Mouse (Mus musculus): Measurements from ENCODE around the gene Arhgap15. TPM values are rescaled to one million over a fixed set of nuclear protein-coding genes. Genes with fewer than 3 reads are reported as not detected.

The Arhgap15 gene
- polyA plus RNA-seq, 2 experiments = 2.5 to 5.6 TPM

- Histone ChIP-seq H3K27me3 (ENCODE audit: control insufficient read depth, insufficient read depth, low read length) (no peaks in the 10 kb centered on the region), H3K36me3 (replicated peaks; ENCODE audit: control insufficient read depth, insufficient read depth, low read depth) (no peaks in the 10 kb centered on the region), H3K9ac (replicated peaks) (no peak overlapping the region), H3K4me1 (replicated peaks; ENCODE audit: control insufficient read depth in 2 of 2, insufficient read depth in 2 of 2, low read length in 1 of 2) (no peaks in the 10 kb centered on the region), H3K4me3 (ENCODE audit: insufficient read depth in 1 of 2, low read depth in 2 of 2, low read length in 2 of 2) (no peak overlapping the region), H3K4me2 (ENCODE audit: low read depth) (no peak overlapping the region), H3K27ac (no peak overlapping the region), H3K9me3 (ENCODE audit: control insufficient read depth, low read length) (no peaks in the 10 kb centered on the region)
- ATAC-seq (ENCODE audit: insufficient read depth) = no peak
- WGBS (ENCODE audit: insufficient replicate concordance) = 68% methylated on average over 8 of the region's 8 CpGs
- TF ChIP-seq EP300 (IDR thresholded peaks at IDR 0.05; ENCODE audit: low read depth) = no peak
- no peak for DNase-seq (ENCODE audit: low read depth in 3 of 3, low spot score in 3 of 3)
These were observed 645.2 kb downstream of the Arhgap15 start for GRCm38 (mm10) chr2:44393789-44394188.

GRCm38 (mm10) chr2:44394956-44395501 is 646.4 kb downstream of the Arhgap15 start:
- DNase-seq (ENCODE audit: low read depth in 3 of 3, low spot score in 3 of 3) (no peak), ATAC-seq (ENCODE audit: insufficient read depth) (no peak)
- H3K27me3 ChIP-seq (ENCODE audit: control insufficient read depth, insufficient read depth, low read length) = no peaks in the 10 kb centered on the region
- WGBS (ENCODE audit: insufficient replicate concordance) = 62% methylated on average over 6 of the region's 6 CpGs
- H3K27ac ChIP-seq = no peak overlapping the region
- no peaks in the 10 kb centered on the region for H3K4me1 ChIP-seq (replicated peaks; ENCODE audit: control insufficient read depth in 2 of 2, insufficient read depth in 2 of 2, low read length in 1 of 2)
- H3K4me2 ChIP-seq (ENCODE audit: low read depth) = no peak overlapping the region
- H3K36me3 ChIP-seq (replicated peaks; ENCODE audit: control insufficient read depth, insufficient read depth, low read depth) = no peaks in the 10 kb centered on the region
- H3K9ac ChIP-seq (replicated peaks) = no peak overlapping the region
- TF ChIP-seq EP300 (IDR thresholded peaks at IDR 0.05; ENCODE audit: low read depth) (no peak), CTCF (IDR thresholded peaks at IDR 0.05; ENCODE audit: low read depth) (no peak)
- no peaks in the 10 kb centered on the region for H3K9me3 ChIP-seq (ENCODE audit: control insufficient read depth, low read length)
- H3K4me3 ChIP-seq (ENCODE audit: insufficient read depth in 1 of 2, low read depth in 2 of 2, low read length in 2 of 2) = no peak overlapping the region

- Histone ChIP-seq H3K36me3 (replicated peaks; ENCODE audit: control insufficient read depth, insufficient read depth, low read depth) (no peaks in the 10 kb centered on the region), H3K9me3 (ENCODE audit: control insufficient read depth, low read length) (no peaks in the 10 kb centered on the region), H3K27ac (no peak overlapping the region), H3K4me3 (ENCODE audit: insufficient read depth in 1 of 2, low read depth in 2 of 2, low read length in 2 of 2) (no peak overlapping the region), H3K4me1 (replicated peaks; ENCODE audit: control insufficient read depth in 2 of 2, insufficient read depth in 2 of 2, low read length in 1 of 2) (no peaks in the 10 kb centered on the region), H3K9ac (replicated peaks) (no peak overlapping the region), H3K4me2 (ENCODE audit: low read depth) (no peak overlapping the region), H3K27me3 (ENCODE audit: control insufficient read depth, insufficient read depth, low read length) (no peaks in the 10 kb centered on the region)
- 70% methylated on average over 2 of the region's 2 CpGs for WGBS (ENCODE audit: insufficient replicate concordance)
- DNase-seq (ENCODE audit: low read depth in 3 of 3, low spot score in 3 of 3) = no peak
- ATAC-seq (ENCODE audit: insufficient read depth) = no peak
- no peak for TF ChIP-seq CTCF (IDR thresholded peaks at IDR 0.05; ENCODE audit: low read depth)
- TF ChIP-seq EP300 (IDR thresholded peaks at IDR 0.05; ENCODE audit: low read depth) = no peak
These were observed 647.0 kb downstream of the Arhgap15 start for GRCm38 (mm10) chr2:44395577-44395976.

GRCm38 (mm10) chr2:44397209-44397608 is 648.6 kb downstream of the Arhgap15 start:
- 33% methylated on average over 1 of the region's 1 CpGs for WGBS (ENCODE audit: insufficient replicate concordance)
- Histone ChIP-seq H3K9me3 (ENCODE audit: control insufficient read depth, low read length) (no peaks in the 10 kb centered on the region), H3K4me3 (ENCODE audit: insufficient read depth in 1 of 2, low read depth in 2 of 2, low read length in 2 of 2) (no peak overlapping the region), H3K9ac (replicated peaks) (no peak overlapping the region), H3K27ac (no peak overlapping the region), H3K27me3 (ENCODE audit: control insufficient read depth, insufficient read depth, low read length) (no peaks in the 10 kb centered on the region), H3K4me1 (replicated peaks; ENCODE audit: control insufficient read depth in 2 of 2, insufficient read depth in 2 of 2, low read length in 1 of 2) (no peaks in the 10 kb centered on the region), H3K36me3 (replicated peaks; ENCODE audit: control insufficient read depth, insufficient read depth, low read depth) (no peaks in the 10 kb centered on the region), H3K4me2 (ENCODE audit: low read depth) (no peak overlapping the region)
- TF ChIP-seq EP300 (IDR thresholded peaks at IDR 0.05; ENCODE audit: low read depth) (no peak), CTCF (IDR thresholded peaks at IDR 0.05; ENCODE audit: low read depth) (no peak)
- no peak for DNase-seq (ENCODE audit: low read depth in 3 of 3, low spot score in 3 of 3)
- no peak for ATAC-seq (ENCODE audit: insufficient read depth)

GRCm38 (mm10) chr2:44397735-44398337 is 649.2 kb downstream of the Arhgap15 start:
- ATAC-seq (ENCODE audit: insufficient read depth) = no peak
- H3K27me3 ChIP-seq (ENCODE audit: control insufficient read depth, insufficient read depth, low read length) = no peaks in the 10 kb centered on the region
- H3K27ac ChIP-seq = no peak overlapping the region
- H3K9me3 ChIP-seq (ENCODE audit: control insufficient read depth, low read length) = no peaks in the 10 kb centered on the region
- no peak for DNase-seq (ENCODE audit: low read depth in 3 of 3, low spot score in 3 of 3)
- H3K4me3 ChIP-seq (ENCODE audit: insufficient read depth in 1 of 2, low read depth in 2 of 2, low read length in 2 of 2) = no peak overlapping the region
- H3K36me3 ChIP-seq (replicated peaks; ENCODE audit: control insufficient read depth, insufficient read depth, low read depth) = no peaks in the 10 kb centered on the region
- TF ChIP-seq CTCF (IDR thresholded peaks at IDR 0.05; ENCODE audit: low read depth) = no peak
- TF ChIP-seq EP300 (IDR thresholded peaks at IDR 0.05; ENCODE audit: low read depth) = no peak
- H3K4me2 ChIP-seq (ENCODE audit: low read depth) = no peak overlapping the region
- WGBS (ENCODE audit: insufficient replicate concordance) = 73% methylated on average over 4 of the region's 4 CpGs
- H3K4me1 ChIP-seq (replicated peaks; ENCODE audit: control insufficient read depth in 2 of 2, insufficient read depth in 2 of 2, low read length in 1 of 2) = no peaks in the 10 kb centered on the region
- H3K9ac ChIP-seq (replicated peaks) = no peak overlapping the region
